Mouse (Mus musculus): Measurements from ENCODE around the gene Tra2a. TPM values are rescaled to one million over a fixed set of nuclear protein-coding genes. Genes with fewer than 3 reads are reported as not detected.

The Tra2a gene
- 68.7 and 71.3 TPM in 2 replicates for polyA plus RNA-seq (2015; fragmentation: Nextera tagmentation; extraction: Ambion mirVana)

DNA sequence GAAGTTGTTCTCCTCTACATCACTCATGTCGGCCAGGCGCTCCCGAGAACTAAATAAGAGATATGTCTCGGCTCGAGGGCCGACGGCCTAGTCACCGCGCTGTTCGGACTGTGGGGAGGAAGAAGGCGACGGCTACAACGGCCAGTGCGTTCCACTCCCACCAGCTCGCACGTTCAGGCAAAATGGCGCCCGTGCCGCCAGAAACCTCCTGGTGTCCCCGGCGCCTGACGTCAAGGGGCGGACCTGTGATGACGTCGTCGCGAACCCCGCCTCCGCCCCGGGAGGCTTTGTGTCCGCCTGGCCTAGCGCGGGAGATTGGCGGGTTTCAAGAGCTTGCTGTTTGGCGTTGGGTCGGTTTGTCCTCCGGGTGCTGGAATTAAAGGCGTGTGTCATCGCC is at the start of gene Tra2a:
Tra2a (minus strand) TSS at position 187 of the 397 bp plus-strand sequence.
- Histone ChIP-seq H3K4me3 (ENCODE audit: low read length) (peak within 1 kb of the TSS; percentile 100), H3K27me3 (replicated peaks; ENCODE audit: control insufficient read depth, insufficient read depth, low read length) (no peaks in the 10 kb centered on the region), H3K36me3 (ENCODE audit: control insufficient read depth, insufficient read depth, low read length) (no peaks in the 10 kb centered on the region), H3K4me1 (ENCODE audit: control insufficient read depth, insufficient read depth, low read length) (peaks cover 17% of the 10 kb centered on the region), H3K27ac (ENCODE audit: low read length) (peak within 1 kb of the TSS; percentile 96), H3K9me3 (ENCODE audit: control insufficient read depth, low read length) (no peaks in the 10 kb centered on the region), H3K9ac (ENCODE audit: low read depth, low read length) (peak within 1 kb of the TSS; percentile 100), H3K4me2 (ENCODE audit: low read depth, low read length) (peak within 1 kb of the TSS; percentile 73)
- peak; percentile 94 for ATAC-seq
- WGBS, result under 1% methylated on average over 39 of the region's 39 CpGs

DNA sequence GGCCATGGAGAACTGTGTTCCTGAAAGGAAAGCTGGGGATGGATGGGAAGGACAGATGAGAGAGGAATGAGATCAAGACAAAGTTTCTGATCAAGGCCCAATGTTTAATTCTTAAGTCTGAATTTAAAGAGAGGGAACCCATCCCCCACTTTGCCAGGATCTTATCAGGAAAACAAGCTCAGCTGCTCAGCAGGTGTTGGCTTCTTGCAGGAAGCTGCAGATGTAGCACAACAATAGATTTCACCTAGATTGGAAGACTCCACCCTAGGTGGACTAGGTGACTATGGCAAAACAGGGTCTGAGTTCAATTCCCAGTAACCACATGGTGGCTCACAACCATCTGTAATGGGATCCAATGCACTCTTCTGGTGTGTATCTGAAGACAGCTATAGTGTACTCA is 34.5 kb upstream of the Tra2a start:
- ATAC-seq, result no peak
- Histone ChIP-seq H3K4me2 (ENCODE audit: low read depth, low read length) (no peak overlapping the region), H3K4me1 (ENCODE audit: control insufficient read depth, insufficient read depth, low read length) (no peaks in the 10 kb centered on the region), H3K4me3 (ENCODE audit: low read length) (no peak overlapping the region), H3K9me3 (ENCODE audit: control insufficient read depth, low read length) (no peaks in the 10 kb centered on the region), H3K27ac (ENCODE audit: low read length) (no peak overlapping the region), H3K9ac (ENCODE audit: low read depth, low read length) (no peak overlapping the region), H3K27me3 (replicated peaks; ENCODE audit: control insufficient read depth, insufficient read depth, low read length) (no peaks in the 10 kb centered on the region), H3K36me3 (ENCODE audit: control insufficient read depth, insufficient read depth, low read length) (no peaks in the 10 kb centered on the region)

DNA sequence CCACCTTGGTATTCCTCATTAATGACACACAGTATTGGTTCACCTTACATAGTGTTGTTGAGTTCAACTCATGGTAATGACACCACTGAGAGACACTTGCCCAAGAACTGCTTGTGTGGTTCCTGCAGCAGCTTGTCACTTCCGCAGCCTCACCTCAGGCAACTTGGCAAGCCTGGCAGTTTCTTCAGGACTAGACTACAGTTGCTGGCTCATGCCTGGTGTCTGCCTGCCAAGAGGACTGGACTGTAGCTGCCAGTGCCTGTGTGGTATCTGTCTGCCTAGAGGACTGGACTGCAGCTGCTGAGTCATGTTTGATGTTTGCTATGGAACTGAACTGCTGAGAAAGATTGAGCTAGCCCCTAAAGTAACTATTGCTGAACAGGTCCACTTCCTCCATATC is 18.3 kb upstream of the Tra2a start:
- Histone ChIP-seq H3K4me1 (ENCODE audit: control insufficient read depth, insufficient read depth, low read length) (no peaks in the 10 kb centered on the region), H3K27ac (ENCODE audit: low read length) (no peak overlapping the region), H3K4me2 (ENCODE audit: low read depth, low read length) (no peak overlapping the region), H3K27me3 (replicated peaks; ENCODE audit: control insufficient read depth, insufficient read depth, low read length) (no peaks in the 10 kb centered on the region), H3K4me3 (ENCODE audit: low read length) (no peak overlapping the region), H3K9ac (ENCODE audit: low read depth, low read length) (no peak overlapping the region), H3K9me3 (ENCODE audit: control insufficient read depth, low read length) (no peaks in the 10 kb centered on the region), H3K36me3 (ENCODE audit: control insufficient read depth, insufficient read depth, low read length) (no peaks in the 10 kb centered on the region)
- ATAC-seq, result no peak
- WGBS, result 91% methylated on average over 1 of the region's 1 CpGs

DNA sequence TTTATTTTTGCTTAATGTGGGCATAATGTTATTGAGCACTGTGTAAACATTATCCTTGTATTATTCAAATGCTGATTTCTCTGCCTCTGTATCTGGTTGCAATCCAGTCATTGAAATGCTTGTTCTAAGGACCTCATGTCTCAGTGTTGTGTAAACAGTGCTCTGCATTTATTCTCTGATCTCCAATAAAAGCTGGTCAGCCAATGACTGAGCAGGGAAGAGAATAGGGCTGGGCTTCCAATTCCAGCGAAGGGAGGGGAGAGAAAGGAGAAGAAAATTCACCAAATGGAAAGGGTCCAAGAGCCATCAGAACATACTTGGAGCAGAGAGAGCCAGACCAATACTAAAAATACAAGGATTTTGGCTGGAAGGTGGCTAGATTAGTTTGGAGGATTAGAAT is 17.1 kb upstream of the Tra2a start:
- H3K4me1 ChIP-seq (ENCODE audit: control insufficient read depth, insufficient read depth, low read length), result no peaks in the 10 kb centered on the region
- ATAC-seq, result no peak

DNA sequence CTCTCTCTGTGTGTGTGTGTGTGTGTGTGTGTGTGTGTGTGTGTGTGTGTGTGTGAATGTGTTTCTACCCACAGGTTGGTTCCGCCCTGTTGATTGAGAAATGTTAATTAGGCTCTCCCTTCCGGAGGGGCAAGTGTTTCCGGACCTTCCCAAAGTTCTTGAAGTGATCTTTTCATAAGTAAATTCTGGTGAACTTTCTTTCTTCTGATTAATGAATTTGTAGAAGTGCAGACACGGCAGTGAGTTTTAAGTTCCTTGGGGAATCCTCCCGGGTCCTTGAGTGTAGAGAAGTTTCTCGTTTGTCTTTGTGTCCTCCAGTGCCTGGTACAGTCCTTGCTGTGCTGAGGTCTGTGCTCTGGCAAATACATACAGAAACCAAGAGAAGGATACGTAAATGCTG is 11.5 kb upstream of the Tra2a start:
- ATAC-seq, result no peak
- Histone ChIP-seq H3K9me3 (ENCODE audit: control insufficient read depth, low read length) (no peaks in the 10 kb centered on the region), H3K4me1 (ENCODE audit: control insufficient read depth, insufficient read depth, low read length) (no peaks in the 10 kb centered on the region), H3K9ac (ENCODE audit: low read depth, low read length) (no peak overlapping the region), H3K27me3 (replicated peaks; ENCODE audit: control insufficient read depth, insufficient read depth, low read length) (no peaks in the 10 kb centered on the region), H3K27ac (ENCODE audit: low read length) (no peak overlapping the region), H3K4me2 (ENCODE audit: low read depth, low read length) (no peak overlapping the region), H3K36me3 (ENCODE audit: control insufficient read depth, insufficient read depth, low read length) (no peaks in the 10 kb centered on the region), H3K4me3 (ENCODE audit: low read length) (no peak overlapping the region)
- 85% methylated on average over 7 of the region's 7 CpGs for WGBS

More for the DNA sequence above, 17.1 kb upstream of the Tra2a start:
- Histone ChIP-seq H3K27ac (ENCODE audit: low read length) (no peak overlapping the region), H3K27me3 (replicated peaks; ENCODE audit: control insufficient read depth, insufficient read depth, low read length) (no peaks in the 10 kb centered on the region), H3K4me2 (ENCODE audit: low read depth, low read length) (no peak overlapping the region), H3K9ac (ENCODE audit: low read depth, low read length) (no peak overlapping the region), H3K4me3 (ENCODE audit: low read length) (no peak overlapping the region), H3K9me3 (ENCODE audit: control insufficient read depth, low read length) (no peaks in the 10 kb centered on the region), H3K36me3 (ENCODE audit: control insufficient read depth, insufficient read depth, low read length) (no peaks in the 10 kb centered on the region)
- WGBS, result 35% methylated on average over 1 of the region's 1 CpGs

DNA sequence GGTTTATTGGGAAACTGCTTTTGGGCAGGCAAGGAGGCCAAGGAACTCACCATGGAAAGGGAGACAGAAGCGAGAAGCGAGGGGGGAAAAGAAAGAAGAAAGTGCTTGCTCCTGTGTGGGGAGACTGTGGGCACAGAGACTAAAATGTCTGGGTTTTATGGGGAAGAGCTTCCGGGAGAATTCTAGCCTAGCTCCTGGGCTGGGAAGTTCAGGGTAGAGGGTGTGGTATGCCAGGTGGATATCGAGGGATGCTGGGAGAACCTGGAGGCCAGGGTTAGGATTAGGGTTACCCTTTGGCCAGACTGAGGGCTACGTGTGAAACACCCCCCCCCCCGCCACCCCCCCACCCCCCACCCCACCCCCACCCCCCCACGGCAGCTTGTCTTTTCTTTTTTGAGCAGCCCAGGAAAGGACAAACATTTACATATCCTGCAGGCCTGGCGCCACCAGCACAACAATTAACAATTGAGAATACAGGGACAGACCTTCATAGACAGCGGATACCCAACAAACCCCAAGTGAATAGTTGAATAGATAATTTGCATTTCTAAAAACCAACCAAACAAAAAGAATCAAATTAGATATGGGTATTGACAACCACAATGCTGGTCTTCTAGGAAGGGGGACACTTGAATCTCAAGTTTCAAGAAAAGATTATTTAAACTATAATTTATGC is 10.7 kb upstream of the Tra2a start:
- Histone ChIP-seq H3K9me3 (ENCODE audit: control insufficient read depth, low read length) (no peaks in the 10 kb centered on the region), H3K27me3 (replicated peaks; ENCODE audit: control insufficient read depth, insufficient read depth, low read length) (no peaks in the 10 kb centered on the region), H3K4me3 (ENCODE audit: low read length) (no peak overlapping the region), H3K4me2 (ENCODE audit: low read depth, low read length) (no peak overlapping the region), H3K36me3 (ENCODE audit: control insufficient read depth, insufficient read depth, low read length) (no peaks in the 10 kb centered on the region), H3K4me1 (ENCODE audit: control insufficient read depth, insufficient read depth, low read length) (no peaks in the 10 kb centered on the region), H3K9ac (ENCODE audit: low read depth, low read length) (no peak overlapping the region), H3K27ac (ENCODE audit: low read length) (no peak overlapping the region)
- ATAC-seq, result no peak
- WGBS, result 58% methylated on average over 9 of the region's 9 CpGs

DNA sequence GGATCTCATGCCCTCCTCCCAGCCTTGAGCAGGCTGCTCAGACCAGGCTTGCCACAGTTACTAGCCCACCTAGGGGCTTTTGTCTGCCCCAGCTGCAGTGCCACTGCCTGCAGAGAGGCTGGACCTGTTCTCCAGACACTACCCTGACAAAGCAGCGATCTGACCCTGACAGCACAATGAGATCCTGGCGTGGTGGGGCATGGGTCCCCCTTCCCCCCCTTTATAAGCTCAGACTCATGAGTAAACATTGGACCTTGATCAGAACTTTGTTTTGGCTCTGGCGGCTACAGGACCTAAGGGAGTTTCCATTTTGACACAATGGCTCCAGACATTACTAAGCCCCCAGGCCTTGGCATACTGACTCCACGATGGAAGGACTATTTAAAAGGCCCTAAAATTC is 10.1 kb upstream of the Tra2a start:
- Histone ChIP-seq H3K27ac (ENCODE audit: low read length) (no peak overlapping the region), H3K4me1 (ENCODE audit: control insufficient read depth, insufficient read depth, low read length) (no peaks in the 10 kb centered on the region), H3K9me3 (ENCODE audit: control insufficient read depth, low read length) (no peaks in the 10 kb centered on the region), H3K27me3 (replicated peaks; ENCODE audit: control insufficient read depth, insufficient read depth, low read length) (no peaks in the 10 kb centered on the region), H3K36me3 (ENCODE audit: control insufficient read depth, insufficient read depth, low read length) (no peaks in the 10 kb centered on the region), H3K4me2 (ENCODE audit: low read depth, low read length) (no peak overlapping the region), H3K4me3 (ENCODE audit: low read length) (no peak overlapping the region), H3K9ac (ENCODE audit: low read depth, low read length) (no peak overlapping the region)
- ATAC-seq, result no peak
- 36% methylated on average over 4 of the region's 4 CpGs for WGBS

DNA sequence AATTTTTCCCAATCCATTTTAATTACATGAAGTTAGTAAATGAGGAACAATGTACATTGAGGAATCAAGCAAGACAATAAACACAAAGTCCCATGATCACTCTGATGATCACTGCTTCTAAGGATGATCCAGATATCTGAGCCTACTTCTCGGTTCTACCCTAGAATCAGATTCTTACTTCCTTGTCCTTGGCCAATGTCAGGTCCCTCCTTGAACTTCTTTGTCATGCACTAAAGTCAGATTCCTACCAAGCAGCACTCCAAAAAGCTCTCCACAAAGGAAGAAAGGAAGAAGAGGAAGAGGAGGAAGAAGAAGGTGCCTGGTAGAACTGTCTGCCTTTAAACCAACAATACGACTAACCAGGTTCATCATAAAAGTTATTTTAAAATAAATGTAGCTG is 9.0 kb upstream of the Tra2a start:
- H3K27me3 ChIP-seq (replicated peaks; ENCODE audit: control insufficient read depth, insufficient read depth, low read length), result no peaks in the 10 kb centered on the region
- ATAC-seq, result no peak

DNA sequence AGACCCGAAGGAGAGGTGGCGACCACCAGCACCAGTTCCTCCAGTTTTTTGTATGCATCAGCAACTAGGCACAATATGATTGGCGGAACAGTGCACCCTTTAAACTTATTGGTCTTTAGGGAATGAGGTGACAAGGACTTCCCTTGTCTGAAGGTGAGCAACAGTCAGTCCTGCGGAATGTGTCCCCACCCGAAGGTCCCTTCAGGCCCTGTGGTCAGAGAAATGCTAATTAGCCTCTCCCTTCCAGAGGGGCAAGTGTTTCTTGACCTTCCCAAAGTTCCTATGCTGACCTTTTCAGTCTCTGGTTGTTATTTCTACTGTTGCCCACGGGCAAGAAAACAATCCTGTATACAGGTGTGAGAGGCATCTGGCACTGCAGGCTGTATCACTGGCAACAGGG is 8.0 kb upstream of the Tra2a start:
- 77% methylated on average over 6 of the region's 6 CpGs for WGBS
- ATAC-seq, result no peak

More for the DNA sequence above, 9.0 kb upstream of the Tra2a start:
- Histone ChIP-seq H3K36me3 (ENCODE audit: control insufficient read depth, insufficient read depth, low read length) (no peaks in the 10 kb centered on the region), H3K9me3 (ENCODE audit: control insufficient read depth, low read length) (no peaks in the 10 kb centered on the region), H3K9ac (ENCODE audit: low read depth, low read length) (no peak overlapping the region), H3K4me1 (ENCODE audit: control insufficient read depth, insufficient read depth, low read length) (no peaks in the 10 kb centered on the region), H3K27ac (ENCODE audit: low read length) (no peak overlapping the region), H3K4me3 (ENCODE audit: low read length) (no peak overlapping the region), H3K4me2 (ENCODE audit: low read depth, low read length) (no peak overlapping the region)
- 88% methylated on average over 2 of the region's 2 CpGs for WGBS

DNA sequence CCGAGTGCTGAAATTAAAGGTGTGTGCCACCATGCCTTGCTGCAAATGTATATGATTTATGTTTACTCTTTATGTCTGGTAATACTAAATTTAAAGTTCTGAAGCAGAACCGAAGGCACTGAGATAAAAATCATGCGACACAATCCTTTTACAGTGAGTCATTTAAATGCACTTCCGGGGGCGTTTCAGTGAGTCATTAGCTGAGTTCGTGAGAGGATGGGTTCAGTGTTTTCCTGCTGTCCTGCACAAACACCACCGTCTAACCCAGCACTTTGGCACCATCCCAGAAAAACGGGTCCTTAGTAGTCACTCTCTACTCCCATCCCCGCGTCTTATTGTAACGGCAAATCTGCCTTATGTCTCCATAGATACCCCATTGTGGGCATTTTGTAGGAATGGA is 6.1 kb upstream of the Tra2a start:
- Histone ChIP-seq H3K4me2 (ENCODE audit: low read depth, low read length) (no peak overlapping the region), H3K9me3 (ENCODE audit: control insufficient read depth, low read length) (no peaks in the 10 kb centered on the region), H3K36me3 (ENCODE audit: control insufficient read depth, insufficient read depth, low read length) (no peaks in the 10 kb centered on the region), H3K4me1 (ENCODE audit: control insufficient read depth, insufficient read depth, low read length) (no peaks in the 10 kb centered on the region), H3K27me3 (replicated peaks; ENCODE audit: control insufficient read depth, insufficient read depth, low read length) (no peaks in the 10 kb centered on the region), H3K4me3 (ENCODE audit: low read length) (no peak overlapping the region), H3K9ac (ENCODE audit: low read depth, low read length) (no peak overlapping the region), H3K27ac (ENCODE audit: low read length) (no peak overlapping the region)
- ATAC-seq, result no peak
- WGBS, result 55% methylated on average over 11 of the region's 11 CpGs

More for the DNA sequence above, 8.0 kb upstream of the Tra2a start:
- Histone ChIP-seq H3K4me2 (ENCODE audit: low read depth, low read length) (no peak overlapping the region), H3K9me3 (ENCODE audit: control insufficient read depth, low read length) (no peaks in the 10 kb centered on the region), H3K4me3 (ENCODE audit: low read length) (no peak overlapping the region), H3K27ac (ENCODE audit: low read length) (no peak overlapping the region), H3K4me1 (ENCODE audit: control insufficient read depth, insufficient read depth, low read length) (no peaks in the 10 kb centered on the region), H3K36me3 (ENCODE audit: control insufficient read depth, insufficient read depth, low read length) (no peaks in the 10 kb centered on the region), H3K27me3 (replicated peaks; ENCODE audit: control insufficient read depth, insufficient read depth, low read length) (no peaks in the 10 kb centered on the region), H3K9ac (ENCODE audit: low read depth, low read length) (no peak overlapping the region)
